Mouse (Mus musculus): ENCODE measurements around the gene Gm20815. TPM values are rescaled to one million over a fixed set of nuclear protein-coding genes. Genes with fewer than 3 reads are reported as not detected.
"Not testable (repeated sequence)": the region's sequence is repeated elsewhere in the genome, so short reads cannot be mapped to it uniquely, and the experiment has no call there.

Gene Gm20815
- polyA plus RNA-seq (2014; fragmentation: Nextera tagmentation; extraction: Ambion mirVana), result not detected in 2 replicates

DNA sequence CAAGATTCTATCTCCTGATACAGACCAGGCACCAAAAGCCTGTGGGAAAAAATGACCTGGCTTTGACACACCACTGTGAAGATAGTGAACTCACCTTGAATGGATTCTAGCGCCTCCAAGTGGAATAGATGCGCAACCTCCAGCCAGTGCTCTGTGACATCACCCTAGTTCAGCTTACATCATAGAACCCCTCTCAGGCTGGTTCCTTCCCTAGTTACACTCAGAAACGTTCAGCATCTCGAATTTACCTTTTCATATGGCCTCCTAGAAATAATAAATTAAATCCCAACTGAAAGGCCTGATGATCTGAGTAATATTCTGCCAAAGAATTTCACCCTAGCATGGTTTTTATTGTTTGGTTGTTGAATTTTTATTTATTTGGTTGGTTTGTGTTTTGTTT, at the start of gene Gm20815:
TSS of gene Gm20815 (minus strand) at position 101 of the 400 bp plus-strand sequence.
- WGBS, result no CpG with 5 or more reads among the region's 4 CpGs
- not testable (repeated sequence) for ATAC-seq (replicated peaks; ENCODE audit: low FRiP score); H3K4me2 ChIP-seq (ENCODE audit: low read depth, low read length, severe bottlenecking); H3K4me1 ChIP-seq (replicated peaks; ENCODE audit: control insufficient read depth, insufficient read depth, low read length); H3K36me3 ChIP-seq (ENCODE audit: control insufficient read depth, insufficient read depth, low read length); DNase-seq (ENCODE audit: low spot score); H3K27me3 ChIP-seq (ENCODE audit: control insufficient read depth, insufficient read depth, low read length); H3K4me3 ChIP-seq (ENCODE audit: low read depth, low read length); H3K9ac ChIP-seq (ENCODE audit: low read length); H3K27ac ChIP-seq (ENCODE audit: low read depth, low read length); H3K9me3 ChIP-seq (ENCODE audit: control insufficient read depth, low read length)
